Mouse (Mus musculus): ENCODE measurements around the gene Uncx.

- TF ChIP-seq POLR2A (IDR thresholded peaks at IDR 0.05; ENCODE audit: low read depth, low read length) = no peak
- no peak for TF ChIP-seq CTCF (conservative IDR thresholded peaks at IDR 0.05; ENCODE audit: insufficient read depth, insufficient read length, low read depth, low read length)
These were observed 14.4 kb upstream of the Uncx start for GRCm38 (mm10) chr5:139528851-139529250.

All from kidney, adult 2 months (tissue).